Mouse (Mus musculus) neutrophil, adult 83 days (primary cell): ENCODE results near the gene Lrrc52. TPM values are rescaled to one million over a fixed set of nuclear protein-coding genes. Genes with fewer than 3 reads are reported as not detected.

ENCODE experiments used
- total RNA-seq, 2 experiments: library from RNA; stranded (reverse); gene quantifications; one replicate each; pipeline ENCODE4 v1.2.4; 2023

The Lrrc52 gene
- not detected for total RNA-seq

DNA sequence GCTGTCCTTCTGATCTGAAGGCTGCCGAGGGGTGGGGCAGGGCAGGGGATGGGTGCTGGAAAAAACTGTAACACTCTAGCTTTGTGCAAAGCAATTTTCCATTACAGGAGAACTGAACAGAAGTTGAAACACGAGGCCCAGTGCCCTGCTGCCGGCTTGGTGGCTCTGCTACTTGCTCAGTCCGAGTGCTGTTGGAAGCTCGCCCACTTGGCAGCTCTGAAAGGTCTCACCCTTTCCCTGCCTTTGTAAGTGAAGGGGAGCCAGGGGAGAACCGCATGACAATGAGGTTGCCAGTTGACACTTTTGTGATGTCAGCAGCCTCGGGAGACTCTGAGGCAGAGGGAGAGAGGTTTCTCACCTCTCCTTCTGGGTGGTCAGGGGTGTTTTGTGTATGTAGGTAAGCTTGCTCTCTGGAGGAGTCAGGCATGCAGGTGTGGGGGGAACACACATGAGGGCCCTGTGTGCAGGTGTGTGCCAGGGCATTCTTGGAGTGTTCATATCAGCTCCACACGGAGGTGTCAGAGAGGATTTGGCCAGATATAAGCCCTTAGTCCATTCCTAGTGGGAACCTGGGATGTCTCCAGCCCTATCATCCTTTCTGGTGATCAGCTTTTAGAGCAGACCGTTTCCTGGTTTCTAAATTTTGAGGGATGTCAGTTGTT lies at the start of gene Lrrc52:
Gene Lrrc52 (minus strand): TSS at position 16 of the 662 bp plus-strand sequence.

Other genes with a start within 250 kb of the Lrrc52 start
- 10 to 100 TPM; 39.7 to 40.8 TPM for gene Uck2, start 181.5 kb downstream of the Lrrc52 start, total RNA-seq
- 10 to 100 TPM; 40.7 to 43.8 TPM for gene Tmco1, start 158.4 kb downstream of the Lrrc52 start, total RNA-seq
- 10 to 100 TPM; 31.6 to 35.1 TPM for gene Aldh9a1, start 116.8 kb downstream of the Lrrc52 start, total RNA-seq
- gene Mgst3, start 72.9 kb downstream of the Lrrc52 start, total RNA-seq, result 10 to 100 TPM; 16.9 to 26.6 TPM
- not detected for gene Rxrg, start 131.6 kb upstream of the Lrrc52 start, total RNA-seq
- not detected for gene Lmx1a, start 222.5 kb upstream of the Lrrc52 start, total RNA-seq